Mouse (Mus musculus): ENCODE results near the gene Epha5.
A peak's percentile ranks its signal among the peaks of the same experiment; 100 is the strongest.

The Epha5 gene

GRCm38 (mm10) chr5:84417062-84417879 is at the start of gene Epha5:
Epha5 (minus strand) TSS chr5:84417382.
- peak in 1 of 2 experiments; percentile 21 for DNase-seq (ENCODE audit: low spot score in 2 of 2)

GRCm38 (mm10) chr5:84456216-84456615 is 39.0 kb upstream of the Epha5 start:
- DNase-seq (ENCODE audit: low spot score in 2 of 2), result no peak

GRCm38 (mm10) chr5:84454641-84455040 is 37.5 kb upstream of the Epha5 start:
- DNase-seq (ENCODE audit: low spot score in 2 of 2), result no peak

- DNase-seq (ENCODE audit: low spot score in 2 of 2), result no peak
These were observed 36.7 kb upstream of the Epha5 start for GRCm38 (mm10) chr5:84453839-84454238.

GRCm38 (mm10) chr5:84440232-84440631 is 23.1 kb upstream of the Epha5 start:
- DNase-seq (ENCODE audit: low spot score in 2 of 2), result no peak

- no peak for DNase-seq (ENCODE audit: low spot score in 2 of 2)
These were observed 991 bp downstream of the Epha5 start for GRCm38 (mm10) chr5:84415961-84416821.

- DNase-seq (ENCODE audit: low spot score in 2 of 2), result no peak
These were observed 2.2 kb downstream of the Epha5 start for GRCm38 (mm10) chr5:84414931-84415431.

- no peak for DNase-seq (ENCODE audit: low spot score in 2 of 2)
These were observed 4.2 kb downstream of the Epha5 start for GRCm38 (mm10) chr5:84413026-84413425.

GRCm38 (mm10) chr5:84408370-84408769 is 8.8 kb downstream of the Epha5 start:
- no peak for DNase-seq (ENCODE audit: low spot score in 2 of 2)

- DNase-seq (ENCODE audit: low spot score in 2 of 2), result no peak
These were observed 20.1 kb downstream of the Epha5 start for GRCm38 (mm10) chr5:84397085-84397484.

- no peak for DNase-seq (ENCODE audit: low spot score in 2 of 2)
These were observed 51.8 kb downstream of the Epha5 start for GRCm38 (mm10) chr5:84365334-84365733.

- no peak for DNase-seq (ENCODE audit: low spot score in 2 of 2)
These were observed 57.8 kb downstream of the Epha5 start for GRCm38 (mm10) chr5:84359430-84359829.

GRCm38 (mm10) chr5:84353069-84353468 is 64.1 kb downstream of the Epha5 start:
- no peak for DNase-seq (ENCODE audit: low spot score in 2 of 2)

- no peak for DNase-seq (ENCODE audit: low spot score in 2 of 2)
These were observed 70.3 kb downstream of the Epha5 start for GRCm38 (mm10) chr5:84346728-84347499.

GRCm38 (mm10) chr5:84335834-84336465 is 81.2 kb downstream of the Epha5 start:
- no peak for DNase-seq (ENCODE audit: low spot score in 2 of 2)

- no peak for DNase-seq (ENCODE audit: low spot score in 2 of 2)
These were observed 82.7 kb downstream of the Epha5 start for GRCm38 (mm10) chr5:84334481-84334880.

GRCm38 (mm10) chr5:84331631-84332030 is 85.6 kb downstream of the Epha5 start:
- no peak for DNase-seq (ENCODE audit: low spot score in 2 of 2)

- no peak for DNase-seq (ENCODE audit: low spot score in 2 of 2)
These were observed 96.6 kb downstream of the Epha5 start for GRCm38 (mm10) chr5:84320553-84320952.

- no peak for DNase-seq (ENCODE audit: low spot score in 2 of 2)
These were observed 97.0 kb downstream of the Epha5 start for GRCm38 (mm10) chr5:84320138-84320537.

GRCm38 (mm10) chr5:84318814-84319340 is 98.3 kb downstream of the Epha5 start:
- DNase-seq (ENCODE audit: low spot score in 2 of 2), result no peak

GRCm38 (mm10) chr5:84317839-84318238 is 99.3 kb downstream of the Epha5 start:
- DNase-seq (ENCODE audit: low spot score in 2 of 2), result no peak

Data from urinary bladder, postnatal 36 days (tissue).